Mouse (Mus musculus) megakaryocyte, adult 5-6 weeks (primary cell): Measurements from ENCODE around the gene Pbx1. TPM values are rescaled to one million over a fixed set of nuclear protein-coding genes. Genes with fewer than 3 reads are reported as not detected.
A peak's percentile ranks its signal among the peaks of the same experiment; 100 is the strongest.

ENCODE experiments used
- ATAC-seq: 2 replicates; pipeline ENCODE4 v1.8.0; 2016; ENCODE audit warnings: mild to moderate bottlenecking, inconsistent platforms; ENCODE audit not compliant: poor library complexity, severe bottlenecking
- total RNA-seq, 2 experiments: library from RNA; stranded (forward) in 1 of 2; stranded (reverse) in 1 of 2; fragments of 153-499, 151-499 nt in 1 of 2; fragments of 221-1000, 200-1000 nt in 1 of 2; gene quantifications; 2 replicates each; pipeline versions ENCODE4 v1.2.3 to v1.2.4; 2015 to 2017

Gene Pbx1
- total RNA-seq, 2 experiments from 2014 or later: 11.2 to 11.6 TPM

- ATAC-seq: no peak
These were observed 119.2 kb downstream of the Pbx1 start for GRCm38 (mm10) chr1:168312710-168313447.

GRCm38 (mm10) chr1:168309101-168309521, 123.0 kb downstream of the Pbx1 start:
- ATAC-seq: no peak

- ATAC-seq: no peak
These were observed 124.5 kb downstream of the Pbx1 start for GRCm38 (mm10) chr1:168307275-168308182.

GRCm38 (mm10) chr1:168300505-168300904, 131.6 kb downstream of the Pbx1 start:
- no peak for ATAC-seq

- ATAC-seq: no peak
These were observed 132.1 kb downstream of the Pbx1 start for GRCm38 (mm10) chr1:168299928-168300365.

- ATAC-seq: no peak
These were observed 132.9 kb downstream of the Pbx1 start for GRCm38 (mm10) chr1:168299181-168299580.

- ATAC-seq: no peak
These were observed 135.8 kb downstream of the Pbx1 start for GRCm38 (mm10) chr1:168296290-168296689.

- no peak for ATAC-seq
These were observed 136.3 kb downstream of the Pbx1 start for GRCm38 (mm10) chr1:168295782-168296181.

GRCm38 (mm10) chr1:168293673-168294072, 138.4 kb downstream of the Pbx1 start:
- ATAC-seq: no peak

- no peak for ATAC-seq
These were observed 140.0 kb downstream of the Pbx1 start for GRCm38 (mm10) chr1:168292106-168292505.

GRCm38 (mm10) chr1:168291643-168292040, 140.4 kb downstream of the Pbx1 start:
- no peak for ATAC-seq

GRCm38 (mm10) chr1:168291001-168291642, 140.9 kb downstream of the Pbx1 start:
- ATAC-seq: no peak

- ATAC-seq: 0 out of 2 replicates have a peak, but pooled peaks have one; percentile 25
These were observed 141.7 kb downstream of the Pbx1 start for GRCm38 (mm10) chr1:168290236-168290985.

- ATAC-seq: 0 out of 2 replicates have a peak, but pooled peaks have one; percentile 9
These were observed 143.1 kb downstream of the Pbx1 start for GRCm38 (mm10) chr1:168288891-168289545.

- 0 out of 2 replicates have a peak, but pooled peaks have one; percentile 12 for ATAC-seq
These were observed 144.1 kb downstream of the Pbx1 start for GRCm38 (mm10) chr1:168287843-168288591.

- no peak for ATAC-seq
These were observed 145.0 kb downstream of the Pbx1 start for GRCm38 (mm10) chr1:168286862-168287650.

- no peak for ATAC-seq
These were observed 147.4 kb downstream of the Pbx1 start for GRCm38 (mm10) chr1:168284566-168285141.
